Mouse (Mus musculus): ENCODE results near the gene Gjc2. TPM values are rescaled to one million over a fixed set of nuclear protein-coding genes. Genes with fewer than 3 reads are reported as not detected.

The Gjc2 gene
- total RNA-seq (2021), result under 1 TPM; 0.45 to 0.57 TPM
- 0.72 and 0.73 TPM in 2 replicates for polyA plus RNA-seq (2012; rRNA removed)
- long read RNA-seq, result 0 reads

- Histone ChIP-seq H3K4me1 (ENCODE audit: control insufficient read depth, insufficient read depth, low read length) (peaks cover 6% of the 10 kb centered on the region), H3K4me3 (no peak within 1 kb of the TSS), H3K27ac (peak within 1 kb of the TSS; percentile 78), H3K27me3 (ENCODE audit: control insufficient read depth, insufficient read depth, low read length) (no peaks in the 10 kb centered on the region), H3K36me3 (ENCODE audit: control insufficient read depth, insufficient read depth, low read length) (no peaks in the 10 kb centered on the region), H3K79me2 (replicated peaks; ENCODE audit: control insufficient read depth, insufficient read depth, low read length) (no peaks in the 10 kb centered on the region), H3K9ac (ENCODE audit: low read depth, low read length) (no peak within 1 kb of the TSS)
- intact Hi-C loops (cut with DNase I), result loop anchor here (2.0 kb wide), 1 partner anchor 22 kb away; no protein-coding TSS in a partner anchor
- WGBS, result 3% methylated on average over 3 of the region's 3 CpGs
- DNase-seq, result peak; percentile 81 to 82
- TF ChIP-seq EP300 (IDR thresholded peaks at IDR 0.05; ENCODE audit: insufficient read depth, low read depth, low read length) (no peak), POLR2A (IDR thresholded peaks at IDR 0.05; ENCODE audit: insufficient read depth, low read depth, low read length) (no peak), CTCF (IDR thresholded peaks at IDR 0.05) (no peak; the same call in 1 of the 2 replicates)
Measured at GRCm38 (mm10) chr11:59182864-59183331, at the start of gene Gjc2. Gene Gjc2 (minus strand): TSS chr11:59183213.

- H3K9ac ChIP-seq (ENCODE audit: low read depth, low read length), result no peak overlapping the region
- no peak for TF ChIP-seq POLR2A (IDR thresholded peaks at IDR 0.05; ENCODE audit: insufficient read depth, low read depth, low read length)
- no peak for TF ChIP-seq EP300 (IDR thresholded peaks at IDR 0.05; ENCODE audit: insufficient read depth, low read depth, low read length)
- TF ChIP-seq CTCF (IDR thresholded peaks at IDR 0.05), result no peak
- no peak overlapping the region for H3K27ac ChIP-seq
- intact Hi-C loops (cut with DNase I), result no loop called here
- H3K4me3 ChIP-seq, result no peak overlapping the region
- no peaks in the 10 kb centered on the region for H3K27me3 ChIP-seq (ENCODE audit: control insufficient read depth, insufficient read depth, low read length)
- peaks cover 3% of the 10 kb centered on the region for H3K4me1 ChIP-seq (ENCODE audit: control insufficient read depth, insufficient read depth, low read length)
- no peaks in the 10 kb centered on the region for H3K36me3 ChIP-seq (ENCODE audit: control insufficient read depth, insufficient read depth, low read length)
- H3K79me2 ChIP-seq (replicated peaks; ENCODE audit: control insufficient read depth, insufficient read depth, low read length), result no peaks in the 10 kb centered on the region
- WGBS, result 77% methylated on average over 2 of the region's 2 CpGs
- no peak for DNase-seq
Measured at GRCm38 (mm10) chr11:59232797-59233196, 49.8 kb upstream of the Gjc2 start.

GRCm38 (mm10) chr11:59230144-59230760 is 47.2 kb upstream of the Gjc2 start:
- 13% methylated on average over 7 of the region's 7 CpGs for WGBS
- no peaks in the 10 kb centered on the region for H3K27me3 ChIP-seq (ENCODE audit: control insufficient read depth, insufficient read depth, low read length)
- peak; percentile 58 to 71 for DNase-seq
- peaks cover 13% of the 10 kb centered on the region for H3K36me3 ChIP-seq (ENCODE audit: control insufficient read depth, insufficient read depth, low read length)
- H3K79me2 ChIP-seq (replicated peaks; ENCODE audit: control insufficient read depth, insufficient read depth, low read length), result peaks cover 4% of the 10 kb centered on the region
- intact Hi-C loops (cut with DNase I), result loop anchor here (2.0 kb wide), 1 partner anchor 67 kb away; no protein-coding TSS in a partner anchor
- H3K27ac ChIP-seq, result no peak overlapping the region
- TF ChIP-seq POLR2A (IDR thresholded peaks at IDR 0.05; ENCODE audit: insufficient read depth, low read depth, low read length) (no peak), CTCF (IDR thresholded peaks at IDR 0.05) (peak; percentile 87), EP300 (IDR thresholded peaks at IDR 0.05; ENCODE audit: insufficient read depth, low read depth, low read length) (0 out of 2 replicates have a peak, but pooled peaks have one; percentile 7)
- no peak overlapping the region for H3K4me3 ChIP-seq
- no peak overlapping the region for H3K9ac ChIP-seq (ENCODE audit: low read depth, low read length)
- peaks cover 12% of the 10 kb centered on the region for H3K4me1 ChIP-seq (ENCODE audit: control insufficient read depth, insufficient read depth, low read length)

GRCm38 (mm10) chr11:59228122-59228953 is 45.3 kb upstream of the Gjc2 start, which contains the start of gene Arf1:
Gene Arf1 (minus strand): TSS chr11:59228270.
- H3K4me3 ChIP-seq, result peak within 1 kb of the TSS; percentile 90
- peak within 1 kb of the TSS; percentile 100 for H3K27ac ChIP-seq
- TF ChIP-seq CTCF (IDR thresholded peaks at IDR 0.05) (no peak), EP300 (IDR thresholded peaks at IDR 0.05; ENCODE audit: insufficient read depth, low read depth, low read length) (peak; percentile 71; the same call in 1 of the 2 replicates), POLR2A (IDR thresholded peaks at IDR 0.05; ENCODE audit: insufficient read depth, low read depth, low read length) (peak; percentile 76)
- H3K4me1 ChIP-seq (ENCODE audit: control insufficient read depth, insufficient read depth, low read length), result peaks cover 20% of the 10 kb centered on the region
- DNase-seq, result peak; percentile 98 to 99
- no peaks in the 10 kb centered on the region for H3K27me3 ChIP-seq (ENCODE audit: control insufficient read depth, insufficient read depth, low read length)
- intact Hi-C loops (cut with DNase I), result loop anchor here (5.0 kb wide), 1 partner anchor 36 kb away; the partner anchor contains the start of gene Guk1
- H3K79me2 ChIP-seq (replicated peaks; ENCODE audit: control insufficient read depth, insufficient read depth, low read length), result peaks cover 7% of the 10 kb centered on the region
- H3K9ac ChIP-seq (ENCODE audit: low read depth, low read length), result peak within 1 kb of the TSS; percentile 93
- peaks cover 30% of the 10 kb centered on the region for H3K36me3 ChIP-seq (ENCODE audit: control insufficient read depth, insufficient read depth, low read length)
- 5% methylated on average over 59 of the region's 59 CpGs for WGBS

- under 1% methylated on average over 51 of the region's 51 CpGs for WGBS
- Histone ChIP-seq H3K36me3 (ENCODE audit: control insufficient read depth, insufficient read depth, low read length) (peaks cover 37% of the 10 kb centered on the region), H3K27me3 (ENCODE audit: control insufficient read depth, insufficient read depth, low read length) (no peaks in the 10 kb centered on the region), H3K27ac (peak overlapping the region; percentile 100), H3K4me3 (peak overlapping the region; percentile 90), H3K79me2 (replicated peaks; ENCODE audit: control insufficient read depth, insufficient read depth, low read length) (peaks cover 7% of the 10 kb centered on the region), H3K9ac (ENCODE audit: low read depth, low read length) (peak overlapping the region; percentile 93), H3K4me1 (ENCODE audit: control insufficient read depth, insufficient read depth, low read length) (peaks cover 22% of the 10 kb centered on the region)
- no peak for DNase-seq
- intact Hi-C loops (cut with DNase I), result loop anchor here (2.0 to 5.0 kb wide), 3 partner anchors 19 to 65 kb away; partner anchors contain the start of genes 2310033P09Rik, Guk1 and Iba57
- TF ChIP-seq EP300 (IDR thresholded peaks at IDR 0.05; ENCODE audit: insufficient read depth, low read depth, low read length), result no peak
- TF ChIP-seq POLR2A (IDR thresholded peaks at IDR 0.05; ENCODE audit: insufficient read depth, low read depth, low read length), result no peak
Measured at GRCm38 (mm10) chr11:59227604-59228121, 44.6 kb upstream of the Gjc2 start.

Data from heart, adult 2 months (tissue).